22 mouse cellular contexts compared by ENCODE assay signal in genomic region chr16:10984534-10984933, GRCm38 (mm10).
A peak's percentile ranks its signal among the peaks of the same experiment; 100 is the strongest.
DNase-seq lines count a peak whose midpoint lies in the region; ATAC-seq and TF ChIP-seq lines count a peak whose summit lies in the region.
"Had no signal": no experiment of that assay in that cellular context is flagged by ENCODE, and none has a peak within 500 bp of the region (broad histone marks: within the 10 kb centered on the region; RNA-seq: fewer than 3 reads in every experiment).

No protein-coding gene starts in this region.

- H3K27me3 ChIP-seq in heart, embryonic 16.5 days (ENCODE audit: control insufficient read depth, insufficient read depth, low read length) = no peaks in the 10 kb centered on the region
- H3K27me3 ChIP-seq in heart, embryonic 12.5 days (replicated peaks) = no peaks in the 10 kb centered on the region
- H3K27me3 ChIP-seq in liver, adult 2 months (ENCODE audit: control insufficient read depth, insufficient read depth, low read length) = no peaks in the 10 kb centered on the region
- H3K27me3 ChIP-seq in intestine, embryonic 15.5 days (replicated peaks) = no peaks in the 10 kb centered on the region
- H3K27me3 ChIP-seq: forebrain, embryonic 12.5 days; hindbrain, embryonic 15.5 days; liver, embryonic 13.5 days; megakaryocyte, embryonic 14.5 days had no signal

- H3K4me2 ChIP-seq in heart, embryonic 16.5 days (ENCODE audit: low read depth, low read length) = no peak overlapping the region
- H3K4me2 ChIP-seq in heart, embryonic 12.5 days = no peak overlapping the region
- 0 out of 2 replicates have a peak overlapping the region, but pooled peaks have one; percentile 2 for H3K4me2 ChIP-seq in intestine, embryonic 15.5 days (replicated peaks)
- H3K4me2 ChIP-seq: forebrain, embryonic 12.5 days; hindbrain, embryonic 15.5 days; liver, embryonic 13.5 days had no signal

- no peak overlapping the region for H3K4me3 ChIP-seq in heart, embryonic 16.5 days (ENCODE audit: low read length)
- H3K4me3 ChIP-seq in heart, embryonic 12.5 days = no peak overlapping the region
- no peak overlapping the region for H3K4me3 ChIP-seq in liver, adult 2 months (ENCODE audit: insufficient read depth, low read depth, low read length)
- H3K4me3 ChIP-seq in brown adipose tissue, adult 24 weeks (ENCODE audit: insufficient read depth, low read depth, low read length) = no peak overlapping the region
- H3K4me3 ChIP-seq in intestine, embryonic 15.5 days (replicated peaks) = no peak overlapping the region
- H3K4me3 ChIP-seq: forebrain, embryonic 12.5 days; hindbrain, embryonic 15.5 days; liver, embryonic 13.5 days had no signal

- H3K4me1 ChIP-seq in heart, embryonic 16.5 days (ENCODE audit: control insufficient read depth, insufficient read depth, low read length) = peaks cover 6% of the 10 kb centered on the region; the same call in 1 of the 2 replicates
- H3K4me1 ChIP-seq in heart, embryonic 12.5 days (replicated peaks) = peaks cover 31% of the 10 kb centered on the region
- H3K4me1 ChIP-seq in liver, adult 2 months (ENCODE audit: control insufficient read depth, insufficient read depth, low read length) = peaks cover 33% of the 10 kb centered on the region
- peaks cover 48% of the 10 kb centered on the region for H3K4me1 ChIP-seq in brown adipose tissue, adult 24 weeks (ENCODE audit: control insufficient read depth, insufficient read depth, insufficient read length, low read length)
- H3K4me1 ChIP-seq in intestine, embryonic 15.5 days (replicated peaks) = peaks cover 42% of the 10 kb centered on the region

- TF ChIP-seq CTCF in liver, adult 2 months (IDR thresholded peaks at IDR 0.05; ENCODE audit: low read depth, low read length) = no peak

- no peak for ATAC-seq in heart, embryonic 16.5 days (replicated peaks; ENCODE audit: extremely low read depth, insufficient read depth, low FRiP score)
- no peak for ATAC-seq in heart, embryonic 12.5 days (ENCODE audit: insufficient number of reproducible peaks, low FRiP score)
- ATAC-seq in intestine, embryonic 15.5 days = peak; percentile 60
- ATAC-seq: midbrain, embryonic 16.5 days had no signal

- no peak for TF ChIP-seq POLR2A in liver, adult 2 months (IDR thresholded peaks at IDR 0.05; ENCODE audit: extremely low read depth, insufficient read depth, low read length)

- H3K9me3 ChIP-seq in heart, embryonic 16.5 days (replicated peaks; ENCODE audit: control insufficient read depth, low read length) = no peaks in the 10 kb centered on the region
- no peaks in the 10 kb centered on the region for H3K9me3 ChIP-seq in heart, embryonic 12.5 days (replicated peaks)
- no peaks in the 10 kb centered on the region for H3K9me3 ChIP-seq in intestine, embryonic 15.5 days
- H3K9me3 ChIP-seq: forebrain, embryonic 12.5 days; hindbrain, embryonic 15.5 days; liver, embryonic 13.5 days; megakaryocyte, embryonic 14.5 days had no signal

- 58% methylated on average over 5 of the region's 5 CpGs for WGBS in heart, embryonic 16.5 days
- WGBS in heart, embryonic 12.5 days = 62% methylated on average over 5 of the region's 5 CpGs
- 12% methylated on average over 5 of the region's 5 CpGs for WGBS in liver, adult 2 months
- WGBS in intestine, embryonic 15.5 days = 30% methylated on average over 5 of the region's 5 CpGs

- H3K9ac ChIP-seq in heart, embryonic 16.5 days (ENCODE audit: low read length) = no peak overlapping the region
- H3K9ac ChIP-seq in heart, embryonic 12.5 days = no peak overlapping the region
- H3K9ac ChIP-seq in liver, adult 2 months (ENCODE audit: low read depth, low read length) = no peak overlapping the region
- H3K9ac ChIP-seq in intestine, embryonic 15.5 days = no peak overlapping the region
- H3K9ac ChIP-seq: forebrain, embryonic 12.5 days; hindbrain, embryonic 15.5 days; liver, embryonic 13.5 days had no signal

- H3K36me3 ChIP-seq in heart, embryonic 16.5 days (ENCODE audit: control insufficient read depth, insufficient read depth) = no peaks in the 10 kb centered on the region
- H3K36me3 ChIP-seq in heart, embryonic 12.5 days = peaks cover 4% of the 10 kb centered on the region; the same call in 1 of the 2 replicates
- H3K36me3 ChIP-seq in liver, adult 2 months (ENCODE audit: control insufficient read depth, insufficient read depth, low read length) = no peaks in the 10 kb centered on the region
- H3K36me3 ChIP-seq in intestine, embryonic 15.5 days = no peaks in the 10 kb centered on the region
- H3K36me3 ChIP-seq: hindbrain, embryonic 15.5 days; liver, embryonic 13.5 days had no signal

- peaks cover 49% of the 10 kb centered on the region for H3K79me2 ChIP-seq in liver, adult 2 months (ENCODE audit: control insufficient read depth, insufficient read depth, low read length)

- H3K27ac ChIP-seq in heart, embryonic 16.5 days (ENCODE audit: low read length) = peak overlapping the region; percentile 72
- no peak overlapping the region for H3K27ac ChIP-seq in heart, embryonic 12.5 days (ENCODE audit: poor library complexity, severe bottlenecking)
- no peak overlapping the region for H3K27ac ChIP-seq in liver, adult 2 months (replicated peaks; ENCODE audit: insufficient read depth, low read depth, low read length)
- H3K27ac ChIP-seq in brown adipose tissue, adult 24 weeks (replicated peaks; ENCODE audit: low read depth, low read length) = peak overlapping the region; percentile 24
- H3K27ac ChIP-seq in intestine, embryonic 15.5 days = peak overlapping the region; percentile 34; the same call in 1 of the 2 replicates
- H3K27ac ChIP-seq: forebrain, embryonic 12.5 days; hindbrain, embryonic 15.5 days; liver, embryonic 13.5 days had no signal

- peak; percentile 53 for DNase-seq in liver, adult 2 months (ENCODE audit: extremely low read depth, low read depth, low spot score)
- DNase-seq in liver = no peak
- no peak for DNase-seq in ovary, adult 18-20 months (ENCODE audit: low spot score)
- no peak for DNase-seq in urinary bladder, postnatal 4 days (ENCODE audit: low spot score in 2 of 2)
- DNase-seq: adrenal gland, postnatal 36 days; cerebellum, adult 2 months; cerebellum, postnatal 36 days; heart, adult 11 months; heart, postnatal 4 days; kidney, adult 18-20 months; liver, embryonic 13.5 days; lung, postnatal 14 days; right cerebral cortex, postnatal 25 days; thymus, postnatal 14 days had no signal

Comparison
In these comparisons a context has a peak if more than half of its experiments do, and no peak if none do; other contexts are left out.
1. H3K27ac ChIP-seq: peak in heart, embryonic 16.5 days (single experiment), brown adipose tissue, adult 24 weeks (single experiment) and intestine, embryonic 15.5 days (single experiment); none in heart, embryonic 12.5 days (single experiment) and liver, adult 2 months (single experiment).